Mouse (Mus musculus): ENCODE results near the gene Mypn.

The Mypn gene

GRCm38 (mm10) chr10:63199008-63199407 is 4.7 kb downstream of the Mypn start:
- no peak for DNase-seq (ENCODE audit: low spot score)

- DNase-seq (ENCODE audit: low spot score), result no peak
These were observed 11.0 kb downstream of the Mypn start for GRCm38 (mm10) chr10:63192736-63193135.

- DNase-seq (ENCODE audit: low spot score), result no peak
These were observed 11.5 kb downstream of the Mypn start for GRCm38 (mm10) chr10:63192276-63192675.

GRCm38 (mm10) chr10:63184451-63184850 is 19.3 kb downstream of the Mypn start:
- DNase-seq (ENCODE audit: low spot score), result no peak

GRCm38 (mm10) chr10:63182177-63182768 is 21.5 kb downstream of the Mypn start:
- no peak for DNase-seq (ENCODE audit: low spot score)

- DNase-seq (ENCODE audit: low spot score), result no peak
These were observed 22.6 kb downstream of the Mypn start for GRCm38 (mm10) chr10:63181166-63181565.

- DNase-seq (ENCODE audit: low spot score), result no peak
These were observed 24.2 kb downstream of the Mypn start for GRCm38 (mm10) chr10:63179524-63179923.

GRCm38 (mm10) chr10:63178318-63178717 is 25.4 kb downstream of the Mypn start:
- DNase-seq (ENCODE audit: low spot score), result no peak

GRCm38 (mm10) chr10:63177286-63178140 is 26.2 kb downstream of the Mypn start:
- DNase-seq (ENCODE audit: low spot score), result no peak

- DNase-seq (ENCODE audit: low spot score), result peak; percentile 11
These were observed 27.3 kb downstream of the Mypn start for GRCm38 (mm10) chr10:63176471-63176931.

GRCm38 (mm10) chr10:63172089-63172488 is 31.7 kb downstream of the Mypn start:
- DNase-seq (ENCODE audit: low spot score), result no peak

- no peak for DNase-seq (ENCODE audit: low spot score)
These were observed 34.2 kb downstream of the Mypn start for GRCm38 (mm10) chr10:63169503-63169902.

- DNase-seq (ENCODE audit: low spot score), result no peak
These were observed 35.6 kb downstream of the Mypn start for GRCm38 (mm10) chr10:63168124-63168523.

GRCm38 (mm10) chr10:63167241-63167995 is 36.3 kb downstream of the Mypn start:
- DNase-seq (ENCODE audit: low spot score), result no peak

GRCm38 (mm10) chr10:63165752-63166412 is 37.9 kb downstream of the Mypn start:
- DNase-seq (ENCODE audit: low spot score), result peak; percentile 10

GRCm38 (mm10) chr10:63161240-63161639 is 42.5 kb downstream of the Mypn start:
- DNase-seq (ENCODE audit: low spot score), result no peak

- DNase-seq (ENCODE audit: low spot score), result no peak
These were observed 43.1 kb downstream of the Mypn start for GRCm38 (mm10) chr10:63160671-63161070.

GRCm38 (mm10) chr10:63158191-63158590 is 45.6 kb downstream of the Mypn start:
- no peak for DNase-seq (ENCODE audit: low spot score)

GRCm38 (mm10) chr10:63157491-63157890 is 46.3 kb downstream of the Mypn start:
- DNase-seq (ENCODE audit: low spot score), result no peak

- DNase-seq (ENCODE audit: low spot score), result no peak
These were observed 46.8 kb downstream of the Mypn start for GRCm38 (mm10) chr10:63156919-63157318.

GRCm38 (mm10) chr10:63156351-63156750 is 47.4 kb downstream of the Mypn start:
- no peak for DNase-seq (ENCODE audit: low spot score)

Data from T-cell, adult 2 months (primary cell).